Mouse (Mus musculus): ENCODE measurements around the gene Trip6. TPM values are rescaled to one million over a fixed set of nuclear protein-coding genes. Genes with fewer than 3 reads are reported as not detected.
"Not testable (repeated sequence)": the region's sequence is repeated elsewhere in the genome, so short reads cannot be mapped to it uniquely, and the experiment has no call there.

Trip6 gene
- polyA plus RNA-seq, 1 experiment from 2014 or later = 81.6 TPM

DNA sequence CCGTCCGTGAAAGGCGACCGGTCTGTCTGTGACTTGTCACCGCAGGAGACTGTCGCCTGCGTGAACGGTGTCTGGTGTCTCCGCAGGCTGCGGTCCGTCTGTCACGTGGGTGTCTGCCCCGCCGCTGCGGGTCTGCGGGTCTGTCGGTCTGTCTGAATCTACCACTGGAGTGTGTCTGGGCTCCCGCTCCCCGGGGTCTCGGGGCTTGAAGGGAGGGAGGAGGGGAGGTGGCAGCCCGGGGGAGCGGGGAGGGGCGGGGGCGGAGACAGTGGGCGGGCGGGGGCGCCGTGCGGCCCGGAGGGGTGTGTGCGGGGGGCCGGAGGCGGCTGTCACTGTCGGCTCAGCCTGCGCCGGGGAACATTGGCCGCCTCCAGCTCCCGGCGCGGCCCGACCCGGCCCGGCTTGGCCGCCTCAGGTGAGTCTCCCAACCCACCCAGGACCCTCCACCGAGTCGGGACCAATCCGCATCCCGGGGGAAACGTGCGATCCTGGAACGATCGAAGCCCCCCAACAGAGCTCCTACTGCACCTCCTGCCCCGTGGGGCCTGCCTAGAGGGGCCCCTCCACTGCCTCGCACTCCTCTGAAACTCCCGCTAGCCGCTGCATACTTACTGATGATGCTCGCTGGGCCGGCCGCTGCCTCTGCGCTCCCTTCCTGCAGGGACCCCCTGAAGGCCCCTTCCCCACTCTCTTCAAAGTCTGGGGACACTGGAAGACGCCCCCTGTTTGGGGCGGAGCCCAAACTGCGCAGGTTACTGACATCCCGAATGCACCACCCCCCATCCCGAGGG is 26.1 kb downstream of the Trip6 start:
- peaks cover 74% of the 10 kb centered on the region for H3K27me3 ChIP-seq
- H3K9ac ChIP-seq (replicated peaks) = peak overlapping the region; percentile 59
- WGBS = under 1% methylated on average over 56 of the region's 65 CpGs
- peak overlapping the region; percentile 80 for H3K4me2 ChIP-seq
- H3K4me3 ChIP-seq (replicated peaks) = peak overlapping the region; percentile 43
- ATAC-seq (ENCODE audit: insufficient number of reproducible peaks, insufficient read depth, low FRiP score, low TSS enrichment, low read depth) = no peak
- peaks cover 28% of the 10 kb centered on the region for H3K4me1 ChIP-seq (replicated peaks)
- H3K9me3 ChIP-seq = 0 out of 2 replicates have a peak, but pooled peaks cover under 1% of the 10 kb centered on the region
- no peaks in the 10 kb centered on the region for H3K36me3 ChIP-seq
- no peak overlapping the region for H3K27ac ChIP-seq

DNA sequence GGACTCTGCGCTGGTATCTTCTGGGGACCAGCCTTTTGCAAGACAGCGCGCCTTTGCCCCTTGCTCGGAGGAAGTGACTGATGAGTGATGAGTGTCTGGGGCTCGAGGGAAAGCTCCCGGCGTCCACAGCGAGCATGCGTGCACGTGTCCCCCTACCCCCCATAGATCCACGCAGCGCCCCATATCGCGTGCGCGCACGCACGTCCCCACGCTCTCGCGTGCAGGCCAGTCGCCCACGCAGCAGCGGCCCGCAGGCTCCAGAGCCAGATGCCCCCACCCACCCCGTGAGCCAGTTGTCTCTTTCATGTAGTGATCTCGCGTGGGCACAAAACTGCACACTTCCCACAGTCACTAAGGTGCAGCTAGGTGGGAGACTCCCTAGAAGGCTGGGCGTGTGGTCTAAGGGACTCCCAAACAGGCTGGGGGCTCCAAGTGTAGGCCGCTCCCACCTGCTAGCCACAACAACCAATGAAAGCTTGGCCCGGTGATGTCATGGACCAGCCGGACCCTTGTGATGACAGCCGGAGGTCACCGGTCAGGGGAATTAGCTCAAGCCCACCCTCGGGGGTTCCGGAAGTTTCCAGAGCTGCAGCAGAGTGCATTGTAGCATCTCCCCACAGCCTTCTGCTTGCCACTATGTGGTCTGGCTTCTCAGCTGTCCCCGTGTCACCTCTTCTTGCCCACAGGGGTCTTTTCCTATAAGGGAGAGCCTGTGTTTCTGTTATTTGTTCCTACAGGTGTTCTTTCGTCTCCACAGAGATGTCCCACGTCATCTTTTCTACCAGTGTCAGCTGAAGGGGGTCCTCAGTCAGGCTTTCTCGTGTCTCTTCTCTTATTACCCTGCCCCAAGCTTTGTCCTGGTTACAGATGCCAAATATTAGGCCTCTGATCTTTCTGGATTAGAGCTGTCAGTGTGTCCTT is 26.9 kb downstream of the Trip6 start, which contains the start of gene Ache:
TSS of gene Ache (plus strand) at position 488 of the 921 bp plus-strand sequence.
- H3K9ac ChIP-seq (replicated peaks) = peak within 1 kb of the TSS; percentile 59
- ATAC-seq (ENCODE audit: insufficient number of reproducible peaks, insufficient read depth, low FRiP score, low TSS enrichment, low read depth) = 0 out of 2 replicates have a peak, but pooled peaks have one; percentile 9
- H3K36me3 ChIP-seq = no peaks in the 10 kb centered on the region
- H3K4me1 ChIP-seq (replicated peaks) = peaks cover 24% of the 10 kb centered on the region
- WGBS = 1% methylated on average over 40 of the region's 40 CpGs
- no peak within 1 kb of the TSS for H3K27ac ChIP-seq
- H3K4me2 ChIP-seq = peak within 1 kb of the TSS; percentile 80
- H3K4me3 ChIP-seq (replicated peaks) = peak within 1 kb of the TSS; percentile 43
- peaks cover 66% of the 10 kb centered on the region for H3K27me3 ChIP-seq
- H3K9me3 ChIP-seq = 0 out of 2 replicates have a peak, but pooled peaks cover 6% of the 10 kb centered on the region

DNA sequence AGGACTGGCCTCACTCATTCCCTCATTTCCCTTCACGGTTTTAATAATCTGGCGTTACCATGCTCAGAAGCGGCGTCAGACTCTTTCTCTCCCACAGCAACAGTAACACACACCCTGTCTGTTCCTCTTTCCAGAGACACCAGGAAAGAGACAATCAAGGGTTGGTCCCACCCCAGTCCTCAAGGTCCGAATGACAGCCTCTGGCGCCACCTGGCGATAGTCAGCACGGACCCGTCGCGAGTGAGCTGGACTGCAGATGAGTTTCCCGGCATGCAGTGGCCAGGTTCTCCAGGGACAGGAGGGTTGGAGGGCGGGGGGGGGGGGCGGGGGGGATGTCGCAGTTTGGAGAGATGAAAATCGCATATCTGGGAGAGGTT is 27.6 kb downstream of the Trip6 start:
- H3K36me3 ChIP-seq = no peaks in the 10 kb centered on the region
- H3K4me1 ChIP-seq (replicated peaks) = peaks cover 24% of the 10 kb centered on the region
- peak overlapping the region; percentile 80 for H3K4me2 ChIP-seq
- ATAC-seq (ENCODE audit: insufficient number of reproducible peaks, insufficient read depth, low FRiP score, low TSS enrichment, low read depth) = 0 out of 2 replicates have a peak, but pooled peaks have one; percentile 22
- H3K9ac ChIP-seq (replicated peaks) = peak overlapping the region; percentile 45
- no peak overlapping the region for H3K27ac ChIP-seq
- peaks cover 59% of the 10 kb centered on the region for H3K27me3 ChIP-seq
- 0 out of 2 replicates have a peak, but pooled peaks cover 6% of the 10 kb centered on the region for H3K9me3 ChIP-seq
- peak overlapping the region; percentile 43 for H3K4me3 ChIP-seq (replicated peaks)
- 2% methylated on average over 15 of the region's 16 CpGs for WGBS

DNA sequence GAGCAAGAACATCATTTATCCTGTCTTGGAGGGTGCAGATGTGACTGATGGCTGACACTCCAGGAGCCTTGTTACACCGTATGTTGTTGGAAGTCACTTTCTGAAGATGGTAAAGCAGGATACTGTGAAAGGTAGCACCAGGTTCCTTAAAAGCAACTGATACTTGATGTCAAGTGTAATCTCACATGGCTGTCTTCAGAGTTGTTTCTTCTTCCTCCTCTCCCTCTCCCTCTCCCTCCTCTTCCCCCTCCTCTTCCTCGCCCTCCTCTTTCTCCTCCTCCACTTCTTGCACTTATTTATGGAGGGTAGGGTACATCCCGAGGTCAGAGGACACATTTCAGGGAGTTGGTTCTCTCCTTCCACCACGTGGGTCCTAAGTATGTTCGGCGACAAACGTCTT is 28.2 kb downstream of the Trip6 start:
- Histone ChIP-seq H3K9ac (replicated peaks) (no peak overlapping the region), H3K27ac (no peak overlapping the region), H3K4me2 (no peak overlapping the region), H3K27me3 (peaks cover 53% of the 10 kb centered on the region), H3K9me3 (0 out of 2 replicates have a peak, but pooled peaks cover 6% of the 10 kb centered on the region), H3K4me3 (replicated peaks) (no peak overlapping the region), H3K36me3 (no peaks in the 10 kb centered on the region), H3K4me1 (replicated peaks) (peaks cover 24% of the 10 kb centered on the region)
- WGBS = 53% methylated on average over 7 of the region's 7 CpGs
- no peak for ATAC-seq (ENCODE audit: insufficient number of reproducible peaks, insufficient read depth, low FRiP score, low TSS enrichment, low read depth)

DNA sequence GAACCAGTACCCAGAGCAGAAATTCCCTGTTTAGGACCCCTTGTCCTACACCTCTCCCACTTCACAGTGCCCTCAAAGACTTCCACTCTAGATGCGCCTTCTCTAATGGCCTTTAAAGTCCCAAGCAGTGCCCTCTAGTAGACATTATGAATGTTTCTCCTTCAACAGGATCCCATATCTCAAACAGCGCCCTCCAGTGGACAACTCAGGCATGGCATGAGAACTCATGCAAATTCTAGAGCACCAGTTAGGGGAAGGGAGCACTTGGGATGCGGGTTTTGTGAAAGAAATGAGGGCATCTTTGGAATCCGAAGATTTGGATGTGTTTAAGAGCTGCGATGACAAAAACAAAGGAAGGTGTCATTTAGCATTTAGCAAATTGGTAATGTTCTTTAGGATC is 29.2 kb downstream of the Trip6 start:
- ATAC-seq (ENCODE audit: insufficient number of reproducible peaks, insufficient read depth, low FRiP score, low TSS enrichment, low read depth) = no peak
- no peak overlapping the region for H3K27ac ChIP-seq
- no peak overlapping the region for H3K4me3 ChIP-seq (replicated peaks)
- H3K27me3 ChIP-seq = peaks cover 43% of the 10 kb centered on the region
- H3K36me3 ChIP-seq = no peaks in the 10 kb centered on the region
- no peak overlapping the region for H3K9ac ChIP-seq (replicated peaks)
- 65% methylated on average over 5 of the region's 5 CpGs for WGBS
- H3K4me1 ChIP-seq (replicated peaks) = peaks cover 24% of the 10 kb centered on the region
- H3K4me2 ChIP-seq = no peak overlapping the region
- H3K9me3 ChIP-seq = 0 out of 2 replicates have a peak, but pooled peaks cover 6% of the 10 kb centered on the region

DNA sequence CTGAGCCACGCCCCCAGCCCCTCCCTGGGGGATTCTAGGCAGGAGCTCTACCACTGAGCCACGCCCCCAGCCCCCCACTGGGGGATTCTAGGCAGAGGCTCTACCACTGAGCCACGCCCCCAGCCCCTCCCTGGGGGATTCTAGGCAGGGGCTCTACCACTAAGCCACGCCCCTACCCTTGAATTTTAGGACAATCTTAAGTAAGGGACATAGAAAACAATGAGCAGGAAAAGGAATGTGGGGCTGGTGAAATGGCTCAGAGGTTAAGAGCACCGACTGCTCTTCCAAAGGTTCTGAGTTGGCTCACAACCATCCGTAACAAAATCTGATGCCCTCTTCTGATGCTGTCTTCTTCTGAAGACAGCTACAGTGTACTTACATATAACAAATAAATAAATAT is 29.8 kb downstream of the Trip6 start:
- H3K27ac ChIP-seq; H3K36me3 ChIP-seq; H3K9ac ChIP-seq (replicated peaks); H3K4me3 ChIP-seq (replicated peaks); H3K4me2 ChIP-seq; ATAC-seq (ENCODE audit: insufficient number of reproducible peaks, insufficient read depth, low FRiP score, low TSS enrichment, low read depth); H3K9me3 ChIP-seq: not testable (repeated sequence)
- 88% methylated on average over 5 of the region's 6 CpGs for WGBS
- peaks cover 24% of the 10 kb centered on the region for H3K4me1 ChIP-seq (replicated peaks)
- H3K27me3 ChIP-seq = peaks cover 37% of the 10 kb centered on the region

DNA sequence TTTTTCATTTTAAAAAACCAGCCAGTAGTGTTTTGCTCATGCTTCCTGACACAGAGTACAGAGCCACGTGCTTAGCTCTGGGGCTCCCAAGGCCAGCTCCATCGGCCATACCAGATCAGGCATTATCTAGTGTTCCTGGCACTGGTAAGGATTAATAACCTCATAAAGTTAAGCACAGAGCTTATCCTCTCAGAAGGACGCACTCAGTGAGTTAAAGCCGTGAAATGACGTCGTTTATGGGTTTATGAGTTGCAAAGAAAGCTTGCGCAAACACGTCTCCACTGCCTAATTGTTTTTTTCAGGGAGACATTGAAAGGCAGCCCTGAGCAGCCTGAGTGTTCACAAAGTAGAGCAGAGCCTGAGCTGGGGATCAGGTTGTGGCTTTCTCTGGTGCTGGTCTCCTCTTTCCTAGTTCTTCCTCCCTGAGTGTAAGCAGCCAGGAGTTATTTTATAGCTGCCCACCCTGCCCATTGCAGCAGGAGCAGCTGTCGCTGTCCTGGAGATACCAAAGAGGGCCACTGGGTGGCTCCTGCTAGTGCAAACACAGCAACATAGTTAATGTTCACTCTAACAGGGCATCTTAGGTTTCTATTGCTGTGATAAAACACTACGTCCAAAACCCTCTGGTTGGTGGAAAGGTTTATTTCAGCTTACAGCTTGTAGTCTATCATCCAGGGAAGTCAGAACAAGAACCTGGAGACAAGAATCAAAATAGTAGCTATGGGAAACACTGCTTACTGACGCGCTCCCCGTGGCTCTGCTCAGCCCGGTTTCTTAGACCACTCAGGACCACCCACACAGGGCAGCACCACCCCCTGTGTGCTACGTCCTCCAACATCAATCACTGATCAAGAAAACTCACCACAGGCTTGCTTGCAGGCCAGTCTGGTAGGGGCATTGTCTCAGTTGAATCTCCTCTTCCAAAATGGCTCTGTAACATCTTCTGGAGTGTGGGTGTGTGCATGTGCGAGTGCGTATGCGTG is 36.6 kb downstream of the Trip6 start:
- Histone ChIP-seq H3K9ac (replicated peaks) (no peak overlapping the region), H3K36me3 (no peaks in the 10 kb centered on the region), H3K27me3 (peaks cover 2% of the 10 kb centered on the region; the same call in 1 of the 2 replicates), H3K4me3 (replicated peaks) (no peak overlapping the region), H3K4me2 (peak overlapping the region; percentile 31), H3K27ac (no peak overlapping the region), H3K9me3 (peaks cover 11% of the 10 kb centered on the region), H3K4me1 (replicated peaks) (0 out of 2 replicates have a peak, but pooled peaks cover 5% of the 10 kb centered on the region)
- peak; percentile 68; the same call in 1 of the 2 replicates for ATAC-seq (ENCODE audit: insufficient number of reproducible peaks, insufficient read depth, low FRiP score, low TSS enrichment, low read depth)
- WGBS = 31% methylated on average over 18 of the region's 18 CpGs

DNA sequence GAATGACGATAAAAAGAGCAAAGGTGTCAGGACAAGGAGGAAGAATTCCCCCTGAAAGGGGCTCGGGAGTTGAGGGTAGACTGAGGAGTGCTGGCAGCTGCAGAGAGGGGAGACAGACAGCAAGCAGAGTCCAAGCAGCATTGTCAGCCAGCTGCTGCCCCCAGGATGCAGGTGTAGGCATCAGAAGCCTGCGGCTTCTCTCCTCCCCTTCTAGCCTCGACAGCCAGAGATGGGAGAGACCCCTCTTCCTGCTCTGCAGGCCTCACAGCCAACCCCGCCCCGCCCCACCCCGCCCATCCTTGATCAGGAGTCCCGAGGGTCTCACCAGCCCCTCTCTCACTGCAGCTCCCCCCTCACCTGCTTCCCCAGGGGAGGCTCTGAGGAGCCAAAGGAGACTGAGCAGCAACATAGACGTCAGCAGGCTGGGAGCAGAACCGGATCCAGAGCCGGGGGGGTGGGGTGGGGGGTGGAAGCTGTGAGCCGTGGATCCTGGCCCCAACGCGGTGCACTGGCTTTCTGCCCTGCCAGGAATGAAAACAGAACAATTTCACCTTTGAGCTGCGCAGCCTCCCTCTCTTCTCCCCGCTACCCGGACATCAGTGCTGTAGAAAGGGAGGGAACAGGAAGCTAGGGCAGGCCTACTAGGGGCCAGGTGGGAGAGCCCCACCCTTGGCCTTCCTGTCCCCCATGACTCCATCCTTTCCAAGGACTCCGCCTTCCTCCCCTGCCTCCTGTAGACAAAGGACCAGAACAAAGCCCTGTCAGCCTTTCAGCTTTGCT is 45.9 kb downstream of the Trip6 start:
- Histone ChIP-seq H3K4me3 (replicated peaks) (0 out of 2 replicates have a peak overlapping the region, but pooled peaks have one; percentile 6), H3K27ac (no peak overlapping the region), H3K9me3 (peaks cover 4% of the 10 kb centered on the region), H3K9ac (replicated peaks) (0 out of 2 replicates have a peak overlapping the region, but pooled peaks have one; percentile 23), H3K27me3 (peaks cover 10% of the 10 kb centered on the region; the same call in 1 of the 2 replicates), H3K4me2 (peak overlapping the region; percentile 34), H3K4me1 (replicated peaks) (peaks cover 7% of the 10 kb centered on the region; the same call in 1 of the 2 replicates), H3K36me3 (no peaks in the 10 kb centered on the region)
- WGBS = 39% methylated on average over 18 of the region's 18 CpGs
- ATAC-seq (ENCODE audit: insufficient number of reproducible peaks, insufficient read depth, low FRiP score, low TSS enrichment, low read depth) = no peak

DNA sequence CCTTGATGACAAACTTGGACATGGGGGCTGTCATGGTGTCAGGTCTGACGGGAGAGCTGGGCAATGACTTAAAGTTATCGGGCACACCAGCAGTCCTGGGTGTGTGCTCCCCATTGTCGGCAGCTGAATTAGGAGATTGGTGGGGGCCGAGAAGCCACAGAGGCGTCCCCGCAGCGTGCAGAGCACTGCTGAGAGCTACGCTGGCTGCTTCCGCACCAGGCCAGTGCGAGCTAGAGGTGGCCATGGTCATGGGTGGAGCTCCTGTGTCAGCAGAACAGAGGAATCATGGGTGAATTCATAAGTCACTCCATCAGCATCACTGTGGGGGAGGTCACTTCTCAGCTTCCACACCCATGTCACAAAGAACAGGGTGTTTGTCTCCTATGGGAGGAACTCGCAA is 49.4 kb downstream of the Trip6 start:
- no peak overlapping the region for H3K27ac ChIP-seq
- H3K27me3 ChIP-seq = peaks cover 10% of the 10 kb centered on the region; the same call in 1 of the 2 replicates
- no peak for ATAC-seq (ENCODE audit: insufficient number of reproducible peaks, insufficient read depth, low FRiP score, low TSS enrichment, low read depth)
- WGBS = 86% methylated on average over 11 of the region's 11 CpGs
- H3K9ac ChIP-seq (replicated peaks) = no peak overlapping the region
- H3K9me3 ChIP-seq = no peaks in the 10 kb centered on the region
- H3K4me3 ChIP-seq (replicated peaks) = no peak overlapping the region
- no peaks in the 10 kb centered on the region for H3K36me3 ChIP-seq
- peaks cover 7% of the 10 kb centered on the region; the same call in 1 of the 2 replicates for H3K4me1 ChIP-seq (replicated peaks)
- no peak overlapping the region for H3K4me2 ChIP-seq

Data from limb, embryonic 12.5 days (tissue).